Mouse (Mus musculus): ENCODE results near the gene Rhox7b.
"Not testable (repeated sequence)": the region's sequence is repeated elsewhere in the genome, so short reads cannot be mapped to it uniquely, and the experiment has no call there.

Gene Rhox7b

GRCm38 (mm10) chrX:37897132-37897531 is at the start of gene Rhox7b:
Gene Rhox7b (minus strand): TSS chrX:37897232.
- not testable (repeated sequence) for DNase-seq

DNA sequence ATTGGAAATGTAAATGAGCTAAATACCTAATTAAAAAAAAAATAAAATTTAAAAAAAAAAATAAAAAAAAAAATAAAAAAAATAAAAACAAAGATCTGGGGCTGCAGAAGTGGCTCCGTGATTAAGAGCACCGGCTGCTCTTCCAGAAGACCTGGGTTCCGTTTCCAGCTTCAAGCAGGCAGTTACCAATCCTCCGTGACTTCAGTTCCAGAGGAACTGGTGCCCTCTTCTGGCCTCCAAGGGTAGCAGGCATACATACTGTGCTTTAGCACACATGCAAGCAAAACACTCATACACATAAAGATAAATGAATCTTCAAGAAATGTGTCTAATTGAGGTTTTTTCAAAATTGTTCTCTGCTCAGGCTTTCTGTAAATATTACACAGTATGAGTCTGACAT is 19.3 kb upstream of the Rhox7b start:
- no peak for DNase-seq

DNA sequence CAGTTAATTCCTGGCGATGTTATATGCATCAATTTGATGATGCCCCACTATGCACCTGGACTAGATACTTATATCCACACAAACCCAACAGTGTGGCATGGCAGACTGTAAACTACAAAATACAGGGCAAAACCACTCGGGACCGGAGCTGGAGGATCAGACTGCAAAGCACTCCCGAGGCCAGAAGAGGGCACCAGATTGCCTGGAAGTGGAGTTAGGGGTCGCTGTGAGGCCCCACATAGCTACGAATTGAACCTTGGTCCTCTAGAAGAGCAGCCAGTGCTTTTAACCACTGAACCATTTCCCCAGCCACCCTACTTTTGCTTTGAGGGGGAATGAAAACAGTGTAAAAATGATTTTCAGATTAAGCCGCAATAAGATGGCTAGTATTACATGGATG is 11.5 kb upstream of the Rhox7b start:
- DNase-seq = no peak

DNA sequence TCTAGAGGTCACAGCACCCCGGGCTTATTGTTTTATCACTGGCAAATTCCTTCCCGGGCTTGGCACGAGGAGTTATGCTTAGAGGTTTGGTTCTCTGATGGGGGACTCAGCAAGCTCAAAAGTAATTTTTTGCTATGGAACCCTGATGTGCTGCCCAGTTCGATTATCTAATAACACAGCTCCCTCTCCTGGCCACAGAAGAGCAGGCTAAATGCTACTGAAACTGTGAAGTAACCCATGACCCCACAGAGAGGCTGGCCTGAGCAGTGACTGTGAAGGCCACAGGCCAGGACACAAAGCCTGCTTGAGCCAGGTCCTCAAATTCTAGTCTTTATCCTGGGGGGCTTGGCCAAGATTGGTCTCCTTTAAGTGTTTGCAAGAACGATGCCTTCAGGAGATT is 6.7 kb upstream of the Rhox7b start:
- no peak for DNase-seq

DNA sequence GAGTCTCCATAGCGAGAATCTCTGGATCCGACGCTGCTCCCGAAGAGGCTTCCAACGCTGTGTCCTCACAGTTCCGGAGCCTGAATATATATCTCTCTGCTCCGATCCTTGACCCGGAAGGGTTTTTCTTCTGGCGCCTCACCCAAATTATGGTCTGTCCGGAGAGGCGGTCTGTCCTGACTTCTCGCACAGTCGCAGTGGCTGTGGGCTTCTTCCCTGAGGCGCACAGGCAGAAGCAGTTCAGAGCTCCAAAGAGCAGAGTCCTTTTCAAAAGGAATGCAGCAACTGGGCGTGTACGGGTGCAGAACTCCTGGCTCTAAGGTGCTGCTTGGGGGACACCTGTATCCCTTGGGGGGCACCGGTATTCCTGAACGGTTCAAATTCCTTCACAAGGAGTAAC is 4.6 kb upstream of the Rhox7b start, which contains the start of gene Rhox9:
TSS of gene Rhox9 (minus strand) at position 101 of the 400 bp plus-strand sequence.
- DNase-seq = not testable (repeated sequence)

- no peak for DNase-seq
These were observed 18.2 kb downstream of the Rhox7b start, which contains the start of gene Rhox8 for GRCm38 (mm10) chrX:37878844-37879243. Gene Rhox8 (minus strand): TSS chrX:37878944.

GRCm38 (mm10) chrX:37871641-37872040 is 25.4 kb downstream of the Rhox7b start:
- DNase-seq = no peak
